Mouse (Mus musculus) embryonic facial prominence, embryonic 14.5 days (tissue): ENCODE measurements at regions not wholly inside any gene's neighbourhood (a gene's known extent, or its start where the extent isn't known, plus 50 kb on each side); places are given as distances from the start of the nearest gene placed in this dataset.
A peak's percentile ranks its signal among the peaks of the same experiment; 100 is the strongest.

ENCODE experiments used
- ATAC-seq: fragments of 200-750 bp; cut with Nextera tagmentation; 2 replicates; pipeline ENCODE4 v1.8.0; 2017; ENCODE audit warnings: low read depth, moderate number of reproducible peaks, moderate TSS enrichment
- DNase-seq: peaks from one replicate; pipeline ENCODE4 v3.0.0-alpha.2; 2015; ENCODE audit warnings: low spot score
- H3K27ac ChIP-seq: fragments of 300-500 bp; sonication (generic); replicated peaks from 2 replicates; pipeline ENCODE4 v1.5.1; 2014; ENCODE audit warnings: low read depth, mild to moderate bottlenecking, low read length, moderate library complexity
- H3K27me3 ChIP-seq: fragments of 300-500 bp; sonication (generic); replicated peaks from 2 replicates; pipeline ENCODE4 v1.6.1; 2014; ENCODE audit warnings: low read length; ENCODE audit not compliant: control insufficient read depth, insufficient read depth
- H3K36me3 ChIP-seq: fragments of 300-500 bp; sonication (generic); 2 replicates; pipeline ENCODE4 v1.6.1; 2014; ENCODE audit warnings: low read length, mixed read lengths; ENCODE audit not compliant: control insufficient read depth, insufficient read depth
- H3K4me1 ChIP-seq: fragments of 300-500 bp; sonication (generic); 2 replicates; pipeline ENCODE4 v1.6.1; 2014; ENCODE audit warnings: antibody characterized with exemption, low read length; ENCODE audit not compliant: control insufficient read depth, insufficient read depth
- H3K4me2 ChIP-seq: fragments of 300-500 bp; sonication (generic); 2 replicates; pipeline ENCODE4 v1.6.1; 2014; ENCODE audit warnings: low read depth, mild to moderate bottlenecking, low read length, moderate library complexity, mixed read lengths
- H3K4me3 ChIP-seq: fragments of 300-500 bp; sonication (generic); 2 replicates; pipeline ENCODE4 v1.5.1; 2014; ENCODE audit warnings: low read depth, mild to moderate bottlenecking, low read length
- H3K9ac ChIP-seq: fragments of 300-500 bp; sonication (generic); 2 replicates; pipeline ENCODE4 v1.6.1; 2014; ENCODE audit warnings: low read depth, mild to moderate bottlenecking, low read length, moderate library complexity, mixed read lengths
- H3K9me3 ChIP-seq: fragments of 300-500 bp; sonication (generic); 2 replicates; pipeline ENCODE4 v1.6.1; 2016; ENCODE audit warnings: low read length; ENCODE audit not compliant: control insufficient read depth
- WGBS: fragments of 180-500 bp; shearing (Covaris S2); extraction: QIAGEN DNeasy Blood & Tissue Kit; methylation state at CpG from one replicate; pipeline ENCODE4 v1.1.7; 2014; 5-methylcytosine and 5-hydroxymethylcytosine counted together

DNA sequence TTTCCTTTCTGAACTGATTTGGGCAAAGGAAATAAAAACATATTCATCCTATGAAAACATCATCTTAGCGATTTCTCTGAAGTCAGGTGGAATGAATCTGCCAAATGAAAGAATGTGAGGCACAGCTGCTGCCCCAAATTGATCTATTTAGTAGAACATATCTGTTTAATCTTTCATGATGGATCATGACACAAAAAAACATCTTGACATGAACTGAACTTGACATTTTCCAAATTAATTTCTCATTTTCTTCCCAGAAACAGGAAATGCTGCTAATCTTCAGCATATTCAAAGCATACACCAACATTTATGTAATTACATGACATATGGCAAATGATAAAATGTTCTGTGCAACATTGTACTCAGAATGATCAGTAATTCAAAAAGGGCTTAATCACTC lies 734.9 kb downstream of the Tecrl start:
- 55% methylated on average over 1 of the region's 1 CpGs for WGBS
- peak; percentile 6 for DNase-seq

More for the DNA sequence above, 734.9 kb downstream of the Tecrl start:
- Histone ChIP-seq H3K9ac (no peak overlapping the region), H3K27ac (no peak overlapping the region), H3K4me2 (no peak overlapping the region), H3K4me3 (no peak overlapping the region), H3K4me1 (no peaks in the 10 kb centered on the region), H3K36me3 (no peaks in the 10 kb centered on the region), H3K9me3 (no peaks in the 10 kb centered on the region), H3K27me3 (no peaks in the 10 kb centered on the region)
- ATAC-seq: no peak
